Mouse (Mus musculus): ENCODE measurements at regions not wholly inside any gene's neighbourhood (a gene's known extent, or its start where the extent isn't known, plus 50 kb on each side); places are given as distances from the start of the nearest gene placed in this dataset.
A peak's percentile ranks its signal among the peaks of the same experiment; 100 is the strongest.

- ATAC-seq (ENCODE audit: low TSS enrichment) = no peak
Observed at GRCm38 (mm10) chr14:103458340-103458739, 54.8 kb upstream of the Scel start.

GRCm38 (mm10) chr14:103456106-103456505 lies 57.0 kb upstream of the Scel start:
- peak; percentile 98 for ATAC-seq (ENCODE audit: low TSS enrichment)

GRCm38 (mm10) chr14:103450756-103451155 lies 62.4 kb upstream of the Scel start:
- ATAC-seq (ENCODE audit: low TSS enrichment) = no peak

GRCm38 (mm10) chr14:103449447-103449846 lies 63.7 kb upstream of the Scel start:
- no peak for ATAC-seq (ENCODE audit: low TSS enrichment)

- ATAC-seq (ENCODE audit: low TSS enrichment) = no peak
Observed at GRCm38 (mm10) chr14:103449033-103449432, 64.1 kb upstream of the Scel start.

- peak; percentile 90 for ATAC-seq (ENCODE audit: low TSS enrichment)
Observed at GRCm38 (mm10) chr14:103446671-103447070, 66.5 kb upstream of the Scel start.

GRCm38 (mm10) chr14:103441454-103442065 lies 71.6 kb upstream of the Scel start:
- no peak for ATAC-seq (ENCODE audit: low TSS enrichment)

GRCm38 (mm10) chr14:103440243-103440642 lies 72.9 kb upstream of the Scel start:
- ATAC-seq (ENCODE audit: low TSS enrichment) = peak; percentile 100

- ATAC-seq (ENCODE audit: low TSS enrichment) = no peak
Observed at GRCm38 (mm10) chr14:103434218-103434617, 78.9 kb upstream of the Scel start.

- no peak for ATAC-seq (ENCODE audit: low TSS enrichment)
Observed at GRCm38 (mm10) chr14:103433106-103433505, 80.0 kb upstream of the Scel start.

- peak; percentile 93 for ATAC-seq (ENCODE audit: low TSS enrichment)
Observed at GRCm38 (mm10) chr14:103427873-103428272, 81.3 kb upstream of the Mycbp2 start.

GRCm38 (mm10) chr14:103421305-103421822 lies 74.8 kb upstream of the Mycbp2 start:
- ATAC-seq (ENCODE audit: low TSS enrichment) = peak; percentile 69

- ATAC-seq (ENCODE audit: low TSS enrichment) = no peak
Observed at GRCm38 (mm10) chr14:103417110-103418061, 70.8 kb upstream of the Mycbp2 start.

GRCm38 (mm10) chr14:103404611-103405010 lies 58.0 kb upstream of the Mycbp2 start:
- no peak for ATAC-seq (ENCODE audit: low TSS enrichment)

GRCm38 (mm10) chr14:103403054-103403453 lies 56.4 kb upstream of the Mycbp2 start:
- peak; percentile 96 for ATAC-seq (ENCODE audit: low TSS enrichment)

- no peak for ATAC-seq (ENCODE audit: low TSS enrichment)
Observed at GRCm38 (mm10) chr14:103401983-103402382, 55.4 kb upstream of the Mycbp2 start.

GRCm38 (mm10) chr14:103401280-103401679 lies 54.7 kb upstream of the Mycbp2 start:
- no peak for ATAC-seq (ENCODE audit: low TSS enrichment)

- ATAC-seq (ENCODE audit: low TSS enrichment) = no peak
Observed at GRCm38 (mm10) chr14:103398401-103398800, 51.8 kb upstream of the Mycbp2 start.
